Mouse (Mus musculus) CH12.LX (cell line): ENCODE measurements around the gene 0610030E20Rik. TPM values are rescaled to one million over a fixed set of nuclear protein-coding genes. Genes with fewer than 3 reads are reported as not detected.
A peak's percentile ranks its signal among the peaks of the same experiment; 100 is the strongest.

Experiments
- DNase-seq: peaks from one replicate; pipeline ENCODE4 v3.0.0-alpha.2; 2013; ENCODE audit errors: extremely low read depth
- H3K27ac ChIP-seq: 2 replicates; pipeline ENCODE4 v1.5.1; 2012; ENCODE audit warnings: low read depth, mild to moderate bottlenecking, control low read depth, moderate library complexity; ENCODE audit not compliant: insufficient read depth
- H3K27me3 ChIP-seq: replicated peaks from 2 replicates; pipeline ENCODE3; 2012; ENCODE audit warnings: inconsistent platforms
- H3K36me3 ChIP-seq, 2 experiments: replicated peaks in 1 of 2; 2 replicates each; pipeline versions ENCODE3 to v1.6.1; 2012; ENCODE audit warnings: inconsistent platforms in 1 of 2, low read length in 1 of 2, mild to moderate bottlenecking in 1 of 2, mixed read lengths in 1 of 2, moderate library complexity in 1 of 2; ENCODE audit not compliant: control insufficient read depth in 1 of 2, insufficient read depth in 1 of 2
- H3K4me1 ChIP-seq, 2 experiments: 2 replicates each; pipeline ENCODE4 v1.6.1; 2012; ENCODE audit warnings: inconsistent platforms in 1 of 2, moderate library complexity in 1 of 2; ENCODE audit not compliant: insufficient read depth in 2 of 2, control insufficient read depth in 1 of 2
- H3K4me2 ChIP-seq: 2 replicates; pipeline ENCODE4 v1.6.1; 2012; ENCODE audit warnings: low read depth, mild to moderate bottlenecking, control low read depth; ENCODE audit not compliant: poor library complexity, insufficient read depth, severe bottlenecking
- H3K4me3 ChIP-seq, 3 experiments: fragments of 150-350 bp in 1 of 3; sonication (generic) in 1 of 3; replicated peaks in 1 of 3; 2 replicates each; pipeline versions ENCODE3 to v1.5.1; 2011 to 2012; ENCODE audit warnings: low read depth in 2 of 3, low read length in 2 of 3, mild to moderate bottlenecking in 2 of 3, moderate library complexity in 2 of 3, control low read depth in 1 of 3, improper control_type of control experiment in 1 of 3, inconsistent platforms in 1 of 3, mixed read lengths in 1 of 3; ENCODE audit not compliant: poor library complexity in 1 of 3
- H3K79me2 ChIP-seq: replicated peaks from 2 replicates; pipeline ENCODE4 v1.6.1; 2012; ENCODE audit warnings: mild to moderate bottlenecking, moderate library complexity; ENCODE audit not compliant: control insufficient read depth, poor library complexity, insufficient read depth, severe bottlenecking; ENCODE audit errors: extremely low read depth
- H3K9ac ChIP-seq: 2 replicates; pipeline ENCODE4 v1.6.1; 2012; ENCODE audit warnings: low read depth, mild to moderate bottlenecking, control low read depth, moderate library complexity; ENCODE audit not compliant: insufficient read depth
- H3K9me3 ChIP-seq: replicated peaks from 2 replicates; pipeline ENCODE3; 2012; ENCODE audit warnings: low read length, inconsistent platforms, mixed read lengths
- BHLHE40 ChIP-seq: IDR thresholded peaks from 2 replicates; pipeline ENCODE4 v1.6.1; 2011; ENCODE audit warnings: mild to moderate bottlenecking, low read depth, low read length, improper control_type of control experiment
- CHD1 ChIP-seq: IDR thresholded peaks from 2 replicates; pipeline ENCODE4 v1.6.1; 2012; ENCODE audit warnings: low read depth, low read length, improper control_type of control experiment, inconsistent platforms
- CHD2 ChIP-seq: IDR thresholded peaks from 2 replicates; pipeline ENCODE4 v1.6.1; 2011; ENCODE audit warnings: low read length, improper control_type of control experiment
- E2F4 ChIP-seq: IDR thresholded peaks from 2 replicates; pipeline ENCODE4 v1.6.1; 2011; ENCODE audit warnings: low read depth, low read length, improper control_type of control experiment; ENCODE audit not compliant: insufficient replicate concordance
- ELF1 ChIP-seq: IDR thresholded peaks from 2 replicates; pipeline ENCODE4 v1.6.1; 2014; ENCODE audit warnings: low read depth, mild to moderate bottlenecking, inconsistent platforms, low read length, improper control_type of control experiment
- EP300 ChIP-seq: IDR thresholded peaks from 2 replicates; pipeline ENCODE4 v1.6.1; 2011; ENCODE audit warnings: low read length, improper control_type of control experiment
- ETS1 ChIP-seq: conservative IDR thresholded peaks from 2 replicates; pipeline ENCODE4 v1.6.1; 2012; ENCODE audit warnings: low read depth, mild to moderate bottlenecking, inconsistent platforms, low read length, improper control_type of control experiment, moderate library complexity
- GABPA ChIP-seq: IDR thresholded peaks from 2 replicates; pipeline ENCODE4 v1.6.1; 2012; ENCODE audit warnings: low read depth, low read length, improper control_type of control experiment, inconsistent platforms; ENCODE audit not compliant: insufficient replicate concordance
- HCFC1 ChIP-seq: IDR thresholded peaks from 2 replicates; pipeline ENCODE4 v1.6.1; 2012; ENCODE audit warnings: low read depth, mild to moderate bottlenecking, inconsistent platforms, low read length, improper control_type of control experiment
- JUN ChIP-seq: IDR thresholded peaks from 2 replicates; pipeline ENCODE4 v1.6.1; 2011; ENCODE audit warnings: low read depth, mild to moderate bottlenecking, low read length, improper control_type of control experiment, moderate library complexity; ENCODE audit not compliant: insufficient read depth
- JUND ChIP-seq: conservative IDR thresholded peaks from 2 replicates; pipeline ENCODE4 v1.6.1; 2011; ENCODE audit warnings: low read depth, low read length, improper control_type of control experiment
- KAT2A ChIP-seq: IDR thresholded peaks from 2 replicates; pipeline ENCODE4 v1.6.1; 2012; ENCODE audit warnings: low read length, improper control_type of control experiment, inconsistent platforms; ENCODE audit not compliant: insufficient replicate concordance
- MEF2A ChIP-seq: IDR thresholded peaks from 2 replicates; pipeline ENCODE4 v1.6.1; 2014; ENCODE audit warnings: low read depth, mild to moderate bottlenecking, inconsistent platforms, low read length, improper control_type of control experiment, borderline replicate concordance
- MXI1 ChIP-seq: IDR thresholded peaks from 2 replicates; pipeline ENCODE4 v1.6.1; 2011; ENCODE audit warnings: mild to moderate bottlenecking, low read depth, low read length, improper control_type of control experiment
- MYC ChIP-seq: IDR thresholded peaks from 2 replicates; pipeline ENCODE4 v1.6.1; 2011; ENCODE audit warnings: low read depth, mild to moderate bottlenecking, improper control_type of control experiment, low read length
- NELFE ChIP-seq: IDR thresholded peaks from 2 replicates; pipeline ENCODE4 v1.6.1; 2011; ENCODE audit warnings: low read depth, low read length, improper control_type of control experiment
- NRF1 ChIP-seq: IDR thresholded peaks from 2 replicates; pipeline ENCODE4 v1.6.1; 2014; ENCODE audit warnings: low read depth, mild to moderate bottlenecking, inconsistent platforms, low read length, improper control_type of control experiment, moderate library complexity
- PAX5 ChIP-seq: IDR thresholded peaks from 2 replicates; pipeline ENCODE4 v1.6.1; 2012; ENCODE audit warnings: low read length, inconsistent platforms, mixed read lengths
- POLR2A ChIP-seq: IDR thresholded peaks from 2 replicates; pipeline ENCODE4 v1.6.1; 2011; ENCODE audit warnings: low read depth, mild to moderate bottlenecking, improper control_type of control experiment, low read length
- POLR2AphosphoS2 ChIP-seq: IDR thresholded peaks from 2 replicates; pipeline ENCODE4 v1.6.1; 2011; ENCODE audit warnings: low read depth, low read length, improper control_type of control experiment
- RCOR1 ChIP-seq: conservative IDR thresholded peaks from 2 replicates; pipeline ENCODE4 v1.6.1; 2012; ENCODE audit warnings: low read depth, mild to moderate bottlenecking, inconsistent platforms, low read length, improper control_type of control experiment
- SIN3A ChIP-seq: IDR thresholded peaks from 2 replicates; pipeline ENCODE4 v1.6.1; 2012; ENCODE audit warnings: low read length, improper control_type of control experiment, inconsistent platforms
- SMC3 ChIP-seq: IDR thresholded peaks from 2 replicates; pipeline ENCODE4 v1.6.1; 2011; ENCODE audit warnings: low read depth, low read length, improper control_type of control experiment
- TBP ChIP-seq: conservative IDR thresholded peaks from 2 replicates; pipeline ENCODE4 v1.6.1; 2011; ENCODE audit warnings: low read depth, low read length, improper control_type of control experiment
- TCF12 ChIP-seq: IDR thresholded peaks from 2 replicates; pipeline ENCODE4 v1.6.1; 2014; ENCODE audit warnings: low read depth, mild to moderate bottlenecking, inconsistent platforms, low read length, improper control_type of control experiment
- UBTF ChIP-seq: IDR thresholded peaks from 2 replicates; pipeline ENCODE4 v1.6.1; 2012; ENCODE audit warnings: low read depth, mild to moderate bottlenecking, inconsistent platforms, low read length, improper control_type of control experiment, moderate library complexity
- USF1 ChIP-seq: IDR thresholded peaks from 2 replicates; pipeline ENCODE4 v1.6.1; 2014; ENCODE audit warnings: low read depth, mild to moderate bottlenecking, inconsistent platforms, low read length, improper control_type of control experiment
- USF2 ChIP-seq: conservative IDR thresholded peaks from 2 replicates; pipeline ENCODE4 v1.6.1; 2011; ENCODE audit warnings: low read depth, low read length, improper control_type of control experiment
- ZC3H11A ChIP-seq: IDR thresholded peaks from 2 replicates; pipeline ENCODE4 v1.6.1; 2012; ENCODE audit warnings: low read depth, mild to moderate bottlenecking, inconsistent platforms, low read length, improper control_type of control experiment
- ZKSCAN1 ChIP-seq: IDR thresholded peaks from 2 replicates; pipeline ENCODE4 v1.6.1; 2012; ENCODE audit warnings: low read depth, inconsistent platforms, low read length, improper control_type of control experiment, borderline replicate concordance
- ZMIZ1 ChIP-seq: IDR thresholded peaks from 2 replicates; pipeline ENCODE4 v1.6.1; 2012; ENCODE audit warnings: low read depth, mild to moderate bottlenecking, inconsistent platforms, low read length, improper control_type of control experiment
- ZNF384 ChIP-seq: IDR thresholded peaks from 2 replicates; pipeline ENCODE4 v1.6.1; 2012; ENCODE audit warnings: low read depth, low read length, improper control_type of control experiment, inconsistent platforms
- dilution Hi-C: fragments of 300-500 bp; cut with MboI; formaldehyde crosslinking; loops from 2 replicates; pipeline ENCODE4 v1.14.3; 2020; ENCODE audit warnings: low sequenced_read_pairs; ENCODE audit not compliant: extremely low pct_unique_long_range_greater_than_20kb, extremely low pct_ligation_motif_present
- in situ Hi-C: fragments of 300-500 bp; cut with MboI; formaldehyde crosslinking; loops from 3 replicates; pipeline ENCODE4 v1.14.3; 2019; ENCODE audit warnings: low sequenced_read_pairs, low pct_ligation_motif_present, low pct_unique_long_range_greater_than_20kb, mixed read lengths
- polyA plus RNA-seq: library from polyadenylated mRNA; unstranded; fragments of >175 nt; gene quantifications from 2 replicates; pipeline ENCODE4 v1.2.1, GENCODE M21; 2012; ENCODE audit warnings: low read depth; ENCODE audit not compliant: insufficient read length
- total RNA-seq, 2 experiments: library from RNA; depleted of rRNA; stranded (reverse); fragments of 300-350 nt in 1 of 2; fragments of >200 nt in 1 of 2; gene quantifications; 2 replicates each; pipeline ENCODE4 v1.2.3; 2012 to 2014

0610030E20Rik gene
- total and polyA plus RNA-seq, 3 experiments, result 7.2 to 16.9 (median 11.7) TPM

DNA sequence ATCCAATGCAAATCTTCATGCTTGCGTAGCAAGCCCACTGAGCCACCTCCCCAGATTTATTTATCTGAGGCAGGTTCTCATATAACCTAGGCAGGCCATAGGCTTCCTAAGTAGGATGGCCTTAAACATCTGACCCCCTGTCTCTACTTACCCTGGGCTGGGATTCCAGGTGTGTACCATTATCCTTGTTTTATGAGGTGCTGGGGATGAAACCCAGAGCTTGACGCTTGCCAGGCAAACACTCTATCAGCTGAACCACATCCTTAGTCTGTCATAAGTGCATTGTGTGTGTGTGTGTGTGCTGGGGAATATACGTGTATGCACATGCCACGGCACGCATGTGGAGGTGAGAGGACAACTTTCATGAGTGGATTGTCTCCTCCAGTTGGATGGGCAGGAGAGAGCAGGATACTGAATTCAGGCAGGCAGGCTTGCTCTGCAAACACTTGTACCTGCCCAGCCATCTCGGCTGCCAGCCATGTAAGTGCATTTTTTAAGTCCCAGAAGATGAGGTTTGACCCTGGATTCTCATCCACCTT lies 41.7 kb downstream of the 0610030E20Rik start:
- peaks cover 2% of the 10 kb centered on the region for H3K9me3 ChIP-seq
- in situ Hi-C loops (no loop called here), dilution Hi-C loops (no loop called here)
- no peaks in the 10 kb centered on the region for H3K79me2 ChIP-seq
- no peak for DNase-seq
- H3K4me3 ChIP-seq, result peak overlapping the region; percentile 19 to 74 (median 71)
- no peak overlapping the region for H3K27ac ChIP-seq
- H3K4me1 ChIP-seq, result peaks cover 3 to 16% of the 10 kb centered on the region in 2 experiments
- peak overlapping the region; percentile 89 for H3K9ac ChIP-seq
- H3K27me3 ChIP-seq, result no peaks in the 10 kb centered on the region
- peak overlapping the region; percentile 69 for H3K4me2 ChIP-seq
- H3K36me3 ChIP-seq, result peaks cover 7 to 43% of the 10 kb centered on the region in 2 experiments
- TF ChIP-seq SMC3 (no peak), CHD2 (no peak), POLR2AphosphoS2 (no peak)

- dilution Hi-C loops (no loop called here), in situ Hi-C loops (no loop called here)
- H3K4me1 ChIP-seq, result peaks cover 7 to 19% of the 10 kb centered on the region in 2 experiments
- peaks cover 7 to 38% of the 10 kb centered on the region in 2 experiments for H3K36me3 ChIP-seq
- peak; percentile 41 for DNase-seq
- peak overlapping the region; percentile 71 to 75 (median 74) for H3K4me3 ChIP-seq
- peak overlapping the region; percentile 37; the same call in 1 of the 2 replicates for H3K27ac ChIP-seq
- peaks cover 2% of the 10 kb centered on the region for H3K9me3 ChIP-seq
- H3K4me2 ChIP-seq, result peak overlapping the region; percentile 69
- no peaks in the 10 kb centered on the region for H3K79me2 ChIP-seq
- H3K9ac ChIP-seq, result peak overlapping the region; percentile 89
- H3K27me3 ChIP-seq, result no peaks in the 10 kb centered on the region
- TF ChIP-seq MXI1 (no peak), JUND (no peak), KAT2A (0 out of 2 replicates have a peak, but pooled peaks have one; percentile 45), ELF1 (no peak), USF1 (no peak), GABPA (no peak), MYC (no peak), NELFE (no peak), ZKSCAN1 (no peak), RCOR1 (0 out of 2 replicates have a peak, but pooled peaks have one; percentile 62), ZC3H11A (no peak), TBP (no peak), ETS1 (no peak), E2F4 (no peak), POLR2A (no peak), TCF12 (0 out of 2 replicates have a peak, but pooled peaks have one; percentile 22), BHLHE40 (peak; percentile 71), SIN3A (no peak), UBTF (0 out of 2 replicates have a peak, but pooled peaks have one; percentile 15), ZMIZ1 (no peak), HCFC1 (peak; percentile 27), PAX5 (no peak), CHD2 (no peak), CHD1 (peak; percentile 58; the same call in 1 of the 2 replicates), SMC3 (no peak), JUN (no peak), ZNF384 (no peak), NRF1 (no peak), USF2 (no peak), EP300 (no peak; the same call in 1 of the 2 replicates), MEF2A (no peak)
Observed at GRCm38 (mm10) chr6:72389471-72389940, 42.4 kb downstream of the 0610030E20Rik start.
